ENCODE assay signal across 36 mouse cellular contexts in genomic region chr9:114501111-114501510, GRCm38 (mm10). TPM values are rescaled to one million over a fixed set of nuclear protein-coding genes. Genes with fewer than 3 reads are reported as not detected.
DNase-seq lines count a peak whose midpoint lies in the region; ATAC-seq and TF ChIP-seq lines count a peak whose summit lies in the region.
"Had no signal": no experiment of that assay in that cellular context is flagged by ENCODE, and none has a peak within 500 bp of the region (broad histone marks: within the 10 kb centered on the region; RNA-seq: fewer than 3 reads in every experiment).

No protein-coding gene starts in this region.

- no peak for ATAC-seq in forebrain, embryonic 15.5 days (replicated peaks)
- peak; percentile 52 for ATAC-seq in megakaryocyte, adult 5-6 weeks (ENCODE audit: poor library complexity, severe bottlenecking)
- ATAC-seq in forebrain, embryonic 13.5 days = no peak
- ATAC-seq: CD4-positive, CD25-positive, alpha-beta regulatory T cell, adult 4 months; inflammation-experienced regulatory T-cells, adult 6 months; midbrain, embryonic 13.5 days had no signal

- H3K27me3 ChIP-seq in forebrain, embryonic 10.5 days (ENCODE audit: poor library complexity, severe bottlenecking) = no peaks in the 10 kb centered on the region
- no peaks in the 10 kb centered on the region for H3K27me3 ChIP-seq in forebrain, embryonic 15.5 days
- H3K27me3 ChIP-seq in ES-Bruce4 (ENCODE audit: control insufficient read depth, insufficient read depth, low read length, poor library complexity, severe bottlenecking) = no peaks in the 10 kb centered on the region
- no peaks in the 10 kb centered on the region for H3K27me3 ChIP-seq in forebrain, embryonic 13.5 days
- H3K27me3 ChIP-seq: embryonic facial prominence, embryonic 13.5 days; neural tube, embryonic 13.5 days had no signal

- peaks cover 10% of the 10 kb centered on the region; the same call in 1 of the 2 replicates for H3K4me1 ChIP-seq in forebrain, embryonic 10.5 days
- H3K4me1 ChIP-seq in forebrain, embryonic 15.5 days = no peaks in the 10 kb centered on the region
- peaks cover 3% of the 10 kb centered on the region for H3K4me1 ChIP-seq in ES-Bruce4 (ENCODE audit: control insufficient read depth, insufficient read depth, low read length)
- H3K4me1 ChIP-seq in forebrain, embryonic 13.5 days = no peaks in the 10 kb centered on the region

- intact Hi-C loops in gastrocnemius, adult 2 months (cut with DNase I) = loop anchor here (5.0 kb wide), 1 partner anchor 81 kb away; no protein-coding TSS in a partner anchor

- H3K9me3 ChIP-seq in forebrain, embryonic 10.5 days = no peaks in the 10 kb centered on the region
- no peaks in the 10 kb centered on the region for H3K9me3 ChIP-seq in forebrain, embryonic 15.5 days
- no peaks in the 10 kb centered on the region for H3K9me3 ChIP-seq in ES-Bruce4 (replicated peaks; ENCODE audit: control insufficient read depth, insufficient read depth, low read length, poor library complexity, severe bottlenecking)
- H3K9me3 ChIP-seq in forebrain, embryonic 13.5 days (replicated peaks) = no peaks in the 10 kb centered on the region
- H3K9me3 ChIP-seq: embryonic facial prominence, embryonic 13.5 days; heart, embryonic 12.5 days; midbrain, embryonic 13.5 days; neural tube, embryonic 13.5 days had no signal

- TF ChIP-seq POLR2A in ES-Bruce4 (IDR thresholded peaks at IDR 0.05; ENCODE audit: insufficient read depth, low read length) = no peak

- TF ChIP-seq EP300 in ES-Bruce4 (IDR thresholded peaks at IDR 0.05; ENCODE audit: insufficient read depth, low read depth, low read length) = no peak

- H3K36me3 ChIP-seq in forebrain, embryonic 10.5 days (replicated peaks) = peaks cover 3% of the 10 kb centered on the region
- no peaks in the 10 kb centered on the region for H3K36me3 ChIP-seq in forebrain, embryonic 15.5 days
- H3K36me3 ChIP-seq in ES-Bruce4 (ENCODE audit: control insufficient read depth, insufficient read depth, low read length, poor library complexity, severe bottlenecking) = no peaks in the 10 kb centered on the region; the same call in 1 of the 2 replicates
- no peaks in the 10 kb centered on the region for H3K36me3 ChIP-seq in forebrain, embryonic 13.5 days (ENCODE audit: poor library complexity, severe bottlenecking)
- H3K36me3 ChIP-seq: embryonic facial prominence, embryonic 13.5 days; heart, embryonic 12.5 days; midbrain, embryonic 13.5 days; neural tube, embryonic 13.5 days had no signal

- H3K4me3 ChIP-seq in forebrain, embryonic 10.5 days = no peak overlapping the region
- H3K4me3 ChIP-seq in forebrain, embryonic 15.5 days = no peak overlapping the region
- H3K4me3 ChIP-seq in ES-Bruce4 (ENCODE audit: low read depth, low read length) = no peak overlapping the region
- H3K4me3 ChIP-seq in gastrocnemius, adult 2 months = no peak overlapping the region
- H3K4me3 ChIP-seq in forebrain, embryonic 13.5 days = no peak overlapping the region
- H3K4me3 ChIP-seq: embryonic facial prominence, embryonic 13.5 days; heart, adult 2 months; heart, embryonic 12.5 days; megakaryocyte, embryonic 14.5 days; midbrain, embryonic 13.5 days; neural tube, embryonic 13.5 days had no signal

- no peak for DNase-seq in forebrain, embryonic 10.5 days (ENCODE audit: extremely low spot score, low spot score)
- DNase-seq in R1 (ENCODE audit: low read depth, low spot score) = peak; percentile 65
- DNase-seq in gastrocnemius, adult 2 months = no peak
- DNase-seq in embryo, embryonic 9.5 days (ENCODE audit: extremely low spot score) = no peak
- DNase-seq: adrenal gland, adult 8-10 months; cerebellum, adult 8-10 months; cerebellum, postnatal 25 days; gastrocnemius, postnatal 25 days; heart, adult 2 months; kidney, adult 11 months; kidney, postnatal 4 days; left cerebral cortex, postnatal 4 days; lung, adult 2 months; thymus, postnatal 14 days had no signal

- 0 out of 2 replicates have a peak overlapping the region, but pooled peaks have one; percentile 26 for H3K27ac ChIP-seq in forebrain, embryonic 10.5 days
- no peak overlapping the region for H3K27ac ChIP-seq in forebrain, embryonic 15.5 days (replicated peaks)
- peak overlapping the region; percentile 96 for H3K27ac ChIP-seq in ES-Bruce4 (ENCODE audit: insufficient read depth, low read length)
- no peak overlapping the region for H3K27ac ChIP-seq in gastrocnemius, adult 2 months
- H3K27ac ChIP-seq in forebrain, embryonic 13.5 days = no peak overlapping the region
- H3K27ac ChIP-seq: embryonic facial prominence, embryonic 13.5 days; heart, adult 2 months; hindbrain, embryonic 14.5 days; kidney, postnatal 0 days; liver, embryonic 14.5 days; midbrain, embryonic 13.5 days; neural tube, embryonic 13.5 days had no signal

- TF ChIP-seq CTCF in ES-Bruce4 (IDR thresholded peaks at IDR 0.05; ENCODE audit: low read depth, low read length) = no peak
- TF ChIP-seq CTCF in gastrocnemius, adult 2 months (IDR thresholded peaks at IDR 0.05) = no peak

- WGBS in forebrain, embryonic 10.5 days = 94% methylated on average over 7 of the region's 7 CpGs
- 97% methylated on average over 7 of the region's 7 CpGs for WGBS in forebrain, embryonic 15.5 days
- 91% methylated on average over 7 of the region's 7 CpGs for WGBS in forebrain, embryonic 13.5 days

- no peak overlapping the region for H3K9ac ChIP-seq in forebrain, embryonic 15.5 days (replicated peaks)
- H3K9ac ChIP-seq in ES-Bruce4 (ENCODE audit: low read depth, poor library complexity, severe bottlenecking) = peak overlapping the region; percentile 59
- H3K9ac ChIP-seq in forebrain, embryonic 13.5 days = no peak overlapping the region
- H3K9ac ChIP-seq: embryonic facial prominence, embryonic 13.5 days; heart, embryonic 12.5 days; hindbrain, embryonic 14.5 days; liver, embryonic 14.5 days; midbrain, embryonic 13.5 days; neural tube, embryonic 13.5 days had no signal

- no peak overlapping the region for H3K4me2 ChIP-seq in forebrain, embryonic 15.5 days (replicated peaks)
- H3K4me2 ChIP-seq in forebrain, embryonic 13.5 days = no peak overlapping the region
- H3K4me2 ChIP-seq: embryonic facial prominence, embryonic 13.5 days; heart, embryonic 12.5 days; hindbrain, embryonic 14.5 days; midbrain, embryonic 13.5 days; neural tube, embryonic 13.5 days had no signal

RNA-seq across cellular contexts. Expression of gene Ccr4, which starts 3.6 kb away (rescaled TPM):
- not detected in 2 replicates for polyA plus RNA-seq in forebrain, embryonic 10.5 days (2016; fragmentation: Nextera tagmentation; extraction: Ambion mirVana)
- polyA plus RNA-seq in forebrain, embryonic 15.5 days (2015; fragmentation: Nextera tagmentation; extraction: Ambion mirVana) = not detected in 2 replicates
- 0.57 and 1.4 TPM in 2 replicates for polyA plus RNA-seq in ES-Bruce4 (2011; ENCODE audit: insufficient read depth, insufficient read length, low read depth, missing spikeins)
- 0.18 TPM in 1 of 2 replicates, not detected in the other for total RNA-seq in megakaryocyte, adult 5-6 weeks (2015)
- 0.07 TPM in 1 of 2 replicates, not detected in the other for total RNA-seq in megakaryocyte, adult 5-6 weeks (2017)
- not detected for total RNA-seq in gastrocnemius, adult 2 months (2021)
- not detected in 2 replicates for polyA plus RNA-seq in forebrain, embryonic 13.5 days (2015; fragmentation: Nextera tagmentation; extraction: Ambion mirVana)
- total RNA-seq: adrenal gland, adult 8-10 months; adrenal gland, postnatal 4 days; gastrocnemius, postnatal 25 days; heart, adult 2 months; hematopoietic stem cell, adult 5-6 weeks; layer of hippocampus, adult 8-10 months; layer of hippocampus, postnatal 25 days; left cerebral cortex, adult 8-10 months; left cerebral cortex, postnatal 4 days had no signal
- polyA plus RNA-seq: forebrain, embryonic 11.5 days; heart, adult 2 months; heart, embryonic 12.5 days; heart, postnatal 0 days; hindbrain, embryonic 14.5 days; liver, embryonic 14.5 days; midbrain, embryonic 13.5 days; neural tube, embryonic 13.5 days had no signal

RNA-seq across cellular contexts. Expression of gene C130032M10Rik, which starts 14.4 kb away (rescaled TPM):
- 1.0 and 1.2 TPM in 2 replicates for polyA plus RNA-seq in forebrain, embryonic 10.5 days (2016; fragmentation: Nextera tagmentation; extraction: Ambion mirVana)
- polyA plus RNA-seq in forebrain, embryonic 15.5 days (2015; fragmentation: Nextera tagmentation; extraction: Ambion mirVana) = not detected in 2 replicates
- not detected in 2 replicates for polyA plus RNA-seq in ES-Bruce4 (2011; ENCODE audit: insufficient read depth, insufficient read length, low read depth, missing spikeins)
- not detected in 2 replicates for total RNA-seq in megakaryocyte, adult 5-6 weeks (2015)
- not detected in 2 replicates for total RNA-seq in megakaryocyte, adult 5-6 weeks (2017)
- total RNA-seq in gastrocnemius, adult 2 months (2021) = not detected
- polyA plus RNA-seq in forebrain, embryonic 13.5 days (2015; fragmentation: Nextera tagmentation; extraction: Ambion mirVana) = not detected in 2 replicates
- total RNA-seq: adrenal gland, postnatal 4 days; gastrocnemius, postnatal 25 days; heart, adult 2 months; hematopoietic stem cell, adult 5-6 weeks; layer of hippocampus, adult 8-10 months; layer of hippocampus, postnatal 25 days; left cerebral cortex, adult 8-10 months; left cerebral cortex, postnatal 4 days had no signal
- polyA plus RNA-seq: CD4-positive, CD25-positive, alpha-beta regulatory T cell, adult 4 months; forebrain, embryonic 11.5 days; heart, adult 2 months; hindbrain, embryonic 14.5 days; inflammation-experienced regulatory T-cells, adult 6 months; liver, embryonic 14.5 days; lung, adult 2 months; midbrain, embryonic 13.5 days; neural tube, embryonic 13.5 days; urinary bladder, adult 2 months had no signal

Comparison
In these comparisons a context has a peak if more than half of its experiments do, and no peak if none do; other contexts are left out.
1. H3K27ac ChIP-seq: peak in forebrain, embryonic 10.5 days (single experiment) and ES-Bruce4 (single experiment); none in forebrain, embryonic 15.5 days (single experiment), gastrocnemius, adult 2 months (single experiment) and forebrain, embryonic 13.5 days (single experiment).